Mouse (Mus musculus) erythroblast, embryonic 14.5 days (primary cell): Measurements from ENCODE around the gene Ptrh1. TPM values are rescaled to one million over a fixed set of nuclear protein-coding genes. Genes with fewer than 3 reads are reported as not detected.

ENCODE experiments used
- H3K27me3 ChIP-seq: 2 replicates; pipeline ENCODE4 v1.6.1; 2012; ENCODE audit warnings: inconsistent platforms; ENCODE audit not compliant: control insufficient read depth
- H3K36me3 ChIP-seq: 2 replicates; pipeline ENCODE4 v1.6.1; 2012; ENCODE audit warnings: mild to moderate bottlenecking, inconsistent platforms; ENCODE audit not compliant: control insufficient read depth
- H3K4me1 ChIP-seq: 2 replicates; pipeline ENCODE4 v1.6.1; 2012; ENCODE audit warnings: inconsistent platforms; ENCODE audit not compliant: control insufficient read depth
- H3K4me3 ChIP-seq: replicated peaks from 2 replicates; pipeline ENCODE3; 2012; ENCODE audit warnings: moderate library complexity, mild to moderate bottlenecking, inconsistent platforms
- H3K9me3 ChIP-seq: 2 replicates; pipeline ENCODE4 v1.6.1; 2012; ENCODE audit warnings: low read length, inconsistent platforms, mixed read lengths; ENCODE audit not compliant: control insufficient read depth
- GATA1 ChIP-seq: IDR thresholded peaks from 2 replicates; pipeline ENCODE4 v1.6.1; 2012; ENCODE audit warnings: low read length, inconsistent platforms, mixed read lengths
- TAL1 ChIP-seq: IDR thresholded peaks from 3 replicates; pipeline ENCODE4 v1.6.1; 2012; ENCODE audit warnings: low read length, inconsistent platforms, mixed read lengths
- polyA plus RNA-seq: library from polyadenylated mRNA; stranded (reverse); fragments of >175 nt; gene quantifications from 2 replicates; pipeline ENCODE4 v1.2.3, GENCODE M21; 2012

The Ptrh1 gene
- polyA plus RNA-seq, 1 experiment, result not detected

GRCm38 (mm10) chr2:32779714-32780113 is 4.1 kb downstream of the Ptrh1 start:
- H3K36me3 ChIP-seq, result no peaks in the 10 kb centered on the region
- no peaks in the 10 kb centered on the region for H3K9me3 ChIP-seq
- peaks cover 23% of the 10 kb centered on the region for H3K4me1 ChIP-seq
- no peaks in the 10 kb centered on the region for H3K27me3 ChIP-seq
- no peak for TF ChIP-seq TAL1
- no peak for TF ChIP-seq GATA1
- no peak overlapping the region for H3K4me3 ChIP-seq

GRCm38 (mm10) chr2:32781710-32782109 is 6.1 kb downstream of the Ptrh1 start:
- Histone ChIP-seq H3K4me3 (no peak overlapping the region), H3K4me1 (peaks cover 4% of the 10 kb centered on the region; the same call in 1 of the 2 replicates), H3K27me3 (no peaks in the 10 kb centered on the region), H3K36me3 (no peaks in the 10 kb centered on the region), H3K9me3 (no peaks in the 10 kb centered on the region)
- TF ChIP-seq TAL1 (no peak), GATA1 (no peak)

- Histone ChIP-seq H3K36me3 (no peaks in the 10 kb centered on the region), H3K9me3 (no peaks in the 10 kb centered on the region), H3K27me3 (no peaks in the 10 kb centered on the region), H3K4me3 (no peak within 1 kb of the TSS), H3K4me1 (peaks cover 2% of the 10 kb centered on the region; the same call in 1 of the 2 replicates)
- no peak for TF ChIP-seq TAL1
- no peak for TF ChIP-seq GATA1
Observed at GRCm38 (mm10) chr2:32784048-32784681, 8.6 kb downstream of the Ptrh1 start, which contains the start of gene Cfap157. TSS of gene Cfap157 (minus strand) at chr2:32784428.

GRCm38 (mm10) chr2:32787176-32787575 is 11.6 kb downstream of the Ptrh1 start:
- H3K4me1 ChIP-seq, result no peaks in the 10 kb centered on the region
- H3K27me3 ChIP-seq, result no peaks in the 10 kb centered on the region
- no peak overlapping the region for H3K4me3 ChIP-seq
- no peak for TF ChIP-seq GATA1
- no peak for TF ChIP-seq TAL1
- no peaks in the 10 kb centered on the region for H3K36me3 ChIP-seq
- H3K9me3 ChIP-seq, result no peaks in the 10 kb centered on the region

- H3K4me1 ChIP-seq, result no peaks in the 10 kb centered on the region
- no peaks in the 10 kb centered on the region for H3K27me3 ChIP-seq
- H3K36me3 ChIP-seq, result no peaks in the 10 kb centered on the region
- no peak for TF ChIP-seq TAL1
- no peak for TF ChIP-seq GATA1
- no peak overlapping the region for H3K4me3 ChIP-seq
- H3K9me3 ChIP-seq, result no peaks in the 10 kb centered on the region
Observed at GRCm38 (mm10) chr2:32788581-32788980, 13.0 kb downstream of the Ptrh1 start.

- TF ChIP-seq TAL1, result no peak
- no peak for TF ChIP-seq GATA1
- no peaks in the 10 kb centered on the region for H3K9me3 ChIP-seq
- no peaks in the 10 kb centered on the region for H3K36me3 ChIP-seq
- no peaks in the 10 kb centered on the region for H3K4me1 ChIP-seq
- H3K27me3 ChIP-seq, result no peaks in the 10 kb centered on the region
- H3K4me3 ChIP-seq, result no peak overlapping the region
Observed at GRCm38 (mm10) chr2:32791297-32791696, 15.7 kb downstream of the Ptrh1 start.

- TF ChIP-seq GATA1 (no peak), TAL1 (no peak)
- Histone ChIP-seq H3K9me3 (no peaks in the 10 kb centered on the region), H3K36me3 (no peaks in the 10 kb centered on the region; the same call in 1 of the 2 replicates), H3K27me3 (no peaks in the 10 kb centered on the region), H3K4me3 (no peak overlapping the region), H3K4me1 (no peaks in the 10 kb centered on the region)
Observed at GRCm38 (mm10) chr2:32795748-32796418, 20.3 kb downstream of the Ptrh1 start.

GRCm38 (mm10) chr2:32798251-32798962 is 22.8 kb downstream of the Ptrh1 start:
- Histone ChIP-seq H3K36me3 (no peaks in the 10 kb centered on the region; the same call in 1 of the 2 replicates), H3K9me3 (no peaks in the 10 kb centered on the region), H3K4me3 (no peak overlapping the region), H3K27me3 (no peaks in the 10 kb centered on the region), H3K4me1 (no peaks in the 10 kb centered on the region)
- no peak for TF ChIP-seq TAL1
- no peak for TF ChIP-seq GATA1

- Histone ChIP-seq H3K4me3 (no peak overlapping the region), H3K4me1 (no peaks in the 10 kb centered on the region), H3K9me3 (no peaks in the 10 kb centered on the region), H3K36me3 (no peaks in the 10 kb centered on the region), H3K27me3 (no peaks in the 10 kb centered on the region)
- TF ChIP-seq GATA1 (no peak), TAL1 (no peak)
Observed at GRCm38 (mm10) chr2:32808816-32809566, 33.4 kb downstream of the Ptrh1 start.
